Mouse (Mus musculus) heart, embryonic 16.5 days (tissue): ENCODE measurements around the gene Egfr. TPM values are rescaled to one million over a fixed set of nuclear protein-coding genes. Genes with fewer than 3 reads are reported as not detected.

Source experiments
- ATAC-seq: fragments of 200-750 bp; cut with Nextera tagmentation; replicated peaks from 2 replicates; pipeline ENCODE4 v1.8.0; 2017; ENCODE audit warnings: moderate number of reproducible peaks; ENCODE audit not compliant: insufficient read depth, low FRiP score; ENCODE audit errors: extremely low read depth
- H3K27ac ChIP-seq: fragments of 300-500 bp; sonication (generic); 2 replicates; pipeline ENCODE4 v1.5.1; 2014; ENCODE audit warnings: mild to moderate bottlenecking, low read length, control low read depth, moderate library complexity
- H3K27me3 ChIP-seq: fragments of 300-500 bp; sonication (generic); 2 replicates; pipeline ENCODE4 v1.6.1; 2014; ENCODE audit warnings: low read length, mixed read lengths; ENCODE audit not compliant: control insufficient read depth, insufficient read depth
- H3K36me3 ChIP-seq: fragments of 300-500 bp; sonication (generic); 2 replicates; pipeline ENCODE4 v1.6.1; 2014; ENCODE audit not compliant: control insufficient read depth, insufficient read depth
- H3K4me1 ChIP-seq: fragments of 300-500 bp; sonication (generic); 2 replicates; pipeline ENCODE4 v1.6.1; 2014; ENCODE audit warnings: low read length, mixed read lengths; ENCODE audit not compliant: control insufficient read depth, insufficient read depth
- H3K4me2 ChIP-seq: fragments of 300-500 bp; sonication (generic); 2 replicates; pipeline ENCODE4 v1.6.1; 2014; ENCODE audit warnings: low read depth, mild to moderate bottlenecking, control low read depth, low read length
- H3K4me3 ChIP-seq: fragments of 300-500 bp; sonication (generic); 2 replicates; pipeline ENCODE4 v1.5.1; 2014; ENCODE audit warnings: mild to moderate bottlenecking, control low read depth, low read length
- H3K9ac ChIP-seq: fragments of 300-500 bp; sonication (generic); 2 replicates; pipeline ENCODE4 v1.6.1; 2014; ENCODE audit warnings: low read length, control low read depth
- H3K9me3 ChIP-seq: fragments of 300-500 bp; sonication (generic); replicated peaks from 2 replicates; pipeline ENCODE4 v1.6.1; 2016; ENCODE audit warnings: low read length; ENCODE audit not compliant: control insufficient read depth
- WGBS: fragments of 180-500 bp; shearing (Covaris S2); extraction: QIAGEN DNeasy Blood & Tissue Kit; methylation state at CpG from one replicate; pipeline ENCODE4 v1.1.7; 2014; 5-methylcytosine and 5-hydroxymethylcytosine counted together
- polyA plus RNA-seq: library from polyadenylated mRNA; unstranded; fragments of >200 nt; fragmentation: Nextera tagmentation; extraction: Ambion mirVana; gene quantifications from 2 replicates; pipeline ENCODE4 v1.2.1, GENCODE M21; 2015

The Egfr gene
- polyA plus RNA-seq, 1 experiment from 2014 or later = 5.3 TPM

DNA sequence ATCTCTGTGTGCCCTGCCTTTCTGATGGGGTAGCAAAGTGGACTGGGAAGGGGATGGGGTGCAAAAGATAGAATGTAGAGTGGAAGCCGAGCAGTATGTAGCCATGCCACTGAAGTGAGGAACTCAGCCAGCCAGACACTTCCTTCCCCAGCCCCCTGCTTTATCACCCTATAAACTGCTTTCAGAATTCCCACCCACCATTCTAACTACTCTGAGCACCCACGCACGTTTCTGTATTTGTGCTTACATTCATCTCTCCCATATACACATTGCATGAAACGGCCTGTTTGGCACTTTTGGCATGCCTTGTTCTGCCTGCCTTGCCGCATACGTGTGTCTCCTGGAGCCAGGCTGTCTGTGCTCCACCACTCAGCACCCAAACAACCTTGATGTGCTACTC lies 109.0 kb downstream of the Egfr start:
- H3K4me3 ChIP-seq = no peak overlapping the region
- H3K9me3 ChIP-seq = no peaks in the 10 kb centered on the region
- H3K27ac ChIP-seq = no peak overlapping the region
- no peaks in the 10 kb centered on the region for H3K36me3 ChIP-seq
- ATAC-seq = no peak
- no peak overlapping the region for H3K4me2 ChIP-seq
- 57% methylated on average over 6 of the region's 6 CpGs for WGBS
- H3K9ac ChIP-seq = no peak overlapping the region
- H3K4me1 ChIP-seq = peaks cover 8% of the 10 kb centered on the region
- H3K27me3 ChIP-seq = peaks cover 3% of the 10 kb centered on the region

DNA sequence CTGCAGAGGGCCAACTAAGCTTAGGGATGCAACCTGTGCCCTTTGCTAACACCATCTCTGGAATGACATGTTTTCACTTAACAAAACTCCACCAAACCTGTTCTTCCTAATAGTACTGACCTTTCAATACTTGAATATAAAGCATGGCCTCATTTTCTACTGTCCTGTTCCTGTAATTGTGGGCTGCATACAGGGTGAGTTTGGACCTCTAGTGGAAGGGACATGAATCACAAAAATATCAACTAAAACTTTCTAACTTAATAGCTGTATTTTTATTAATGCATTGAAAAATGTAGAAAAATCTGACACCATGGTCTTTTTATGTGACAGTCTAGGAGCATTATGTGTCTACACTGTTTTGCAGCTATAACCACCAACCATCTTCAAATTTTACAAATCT lies 111.5 kb downstream of the Egfr start:
- Histone ChIP-seq H3K4me1 (peaks cover 8% of the 10 kb centered on the region), H3K36me3 (no peaks in the 10 kb centered on the region), H3K4me2 (no peak overlapping the region), H3K9ac (no peak overlapping the region), H3K27me3 (peaks cover 19% of the 10 kb centered on the region), H3K9me3 (no peaks in the 10 kb centered on the region), H3K27ac (no peak overlapping the region), H3K4me3 (no peak overlapping the region)
- no peak for ATAC-seq

DNA sequence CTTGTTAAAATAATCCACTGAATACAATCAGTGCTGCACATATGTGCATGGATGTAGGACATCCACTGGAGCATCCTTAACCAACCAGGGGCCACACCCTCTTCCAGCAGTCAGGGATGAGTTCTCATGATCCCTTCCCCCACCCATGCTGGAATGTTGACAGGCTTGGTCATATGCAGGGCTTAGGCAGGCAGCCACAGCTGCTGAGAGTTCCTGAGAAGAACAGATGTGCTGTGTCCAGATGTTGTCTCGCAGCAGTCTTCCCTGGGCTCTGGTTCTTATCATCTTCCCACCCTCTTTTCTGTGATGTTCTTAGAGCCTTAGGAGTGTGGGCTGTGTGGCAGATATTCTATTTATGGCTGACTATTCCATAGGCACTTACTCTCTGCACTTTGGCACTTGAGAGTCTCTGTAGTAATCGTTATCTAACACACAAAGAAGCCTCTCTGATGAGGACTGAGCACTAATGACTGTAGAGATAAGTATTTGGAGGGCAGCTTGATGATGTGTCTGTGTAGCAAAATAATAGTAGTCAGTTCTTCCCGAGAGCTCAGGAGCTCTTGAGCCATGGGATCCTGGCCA lies 113.1 kb downstream of the Egfr start:
- Histone ChIP-seq H3K9me3 (no peaks in the 10 kb centered on the region), H3K4me2 (no peak overlapping the region), H3K4me1 (peaks cover 8% of the 10 kb centered on the region), H3K27ac (no peak overlapping the region), H3K36me3 (no peaks in the 10 kb centered on the region), H3K9ac (no peak overlapping the region), H3K4me3 (no peak overlapping the region), H3K27me3 (peaks cover 19% of the 10 kb centered on the region)
- ATAC-seq = peak; percentile 73
- 18% methylated on average over 3 of the region's 3 CpGs for WGBS

DNA sequence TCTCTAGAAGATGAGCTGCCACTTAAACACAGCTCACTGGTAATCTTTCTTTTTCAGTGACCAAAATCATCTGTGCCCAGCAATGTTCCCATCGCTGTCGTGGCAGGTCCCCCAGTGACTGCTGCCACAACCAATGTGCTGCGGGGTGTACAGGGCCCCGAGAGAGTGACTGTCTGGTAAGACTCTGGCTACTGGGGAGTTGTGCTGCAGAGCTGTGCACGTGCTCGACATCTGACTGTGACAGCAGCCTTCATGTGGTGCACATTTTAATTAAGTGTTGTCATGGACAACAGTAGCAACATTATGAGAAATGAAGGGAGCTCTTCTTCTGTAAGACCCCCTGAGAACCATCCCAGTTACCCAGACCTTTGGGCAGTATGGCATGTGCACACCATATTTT lies 116.0 kb downstream of the Egfr start:
- Histone ChIP-seq H3K4me1 (peaks cover 8% of the 10 kb centered on the region), H3K36me3 (no peaks in the 10 kb centered on the region), H3K4me2 (no peak overlapping the region), H3K27me3 (peaks cover 24% of the 10 kb centered on the region), H3K9me3 (no peaks in the 10 kb centered on the region), H3K4me3 (no peak overlapping the region), H3K27ac (no peak overlapping the region), H3K9ac (no peak overlapping the region)
- 79% methylated on average over 6 of the region's 6 CpGs for WGBS
- no peak for ATAC-seq

DNA sequence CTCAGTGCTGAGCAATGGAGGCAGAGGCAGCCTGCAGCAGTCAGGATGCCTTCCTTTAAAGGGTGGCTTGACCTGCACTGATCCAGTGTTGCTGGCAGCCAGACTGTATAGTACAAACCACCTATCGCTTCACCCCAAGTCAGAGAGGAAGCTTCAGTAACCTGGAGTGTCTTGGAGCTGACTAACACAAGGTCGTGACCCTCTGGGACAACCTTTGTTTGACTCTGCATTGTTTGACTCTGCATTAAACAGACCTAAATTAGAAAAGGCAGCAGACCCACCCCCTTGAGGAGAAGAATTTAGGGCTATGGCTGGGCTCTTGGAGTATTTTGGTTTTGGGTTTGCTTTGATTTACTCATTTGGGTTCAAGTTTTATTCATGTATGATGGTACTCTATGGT lies 117.5 kb downstream of the Egfr start:
- H3K4me3 ChIP-seq = no peak overlapping the region
- no peak overlapping the region for H3K27ac ChIP-seq
- 79% methylated on average over 2 of the region's 2 CpGs for WGBS
- H3K4me2 ChIP-seq = no peak overlapping the region
- H3K4me1 ChIP-seq = peaks cover 8% of the 10 kb centered on the region
- H3K36me3 ChIP-seq = no peaks in the 10 kb centered on the region
- no peak for ATAC-seq
- H3K9ac ChIP-seq = no peak overlapping the region
- peaks cover 24% of the 10 kb centered on the region for H3K27me3 ChIP-seq
- H3K9me3 ChIP-seq = no peaks in the 10 kb centered on the region

DNA sequence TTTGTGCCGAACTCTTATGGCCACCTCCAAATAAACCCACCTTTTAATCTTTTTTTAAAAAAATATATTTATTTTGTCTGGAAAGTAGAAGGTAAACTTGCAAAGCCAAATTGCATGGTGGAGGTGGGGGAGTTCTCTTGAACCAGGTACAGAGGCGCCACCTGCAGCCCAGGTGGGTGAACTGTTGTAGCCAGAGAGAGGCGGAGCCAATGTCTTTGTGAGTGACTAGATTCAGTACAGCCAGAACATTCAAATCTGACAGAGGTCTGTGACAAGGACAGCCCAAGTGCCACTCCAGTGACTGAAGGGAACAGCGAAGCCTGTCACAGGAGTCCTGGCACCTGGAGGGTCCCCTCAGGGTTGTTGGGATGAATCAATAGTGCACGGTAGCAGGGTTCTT lies 119.1 kb downstream of the Egfr start:
- Histone ChIP-seq H3K4me1 (no peaks in the 10 kb centered on the region), H3K36me3 (no peaks in the 10 kb centered on the region), H3K9me3 (no peaks in the 10 kb centered on the region), H3K4me3 (no peak overlapping the region), H3K27me3 (peaks cover 27% of the 10 kb centered on the region), H3K4me2 (no peak overlapping the region), H3K9ac (no peak overlapping the region), H3K27ac (no peak overlapping the region)
- no peak for ATAC-seq
- 63% methylated on average over 5 of the region's 5 CpGs for WGBS

DNA sequence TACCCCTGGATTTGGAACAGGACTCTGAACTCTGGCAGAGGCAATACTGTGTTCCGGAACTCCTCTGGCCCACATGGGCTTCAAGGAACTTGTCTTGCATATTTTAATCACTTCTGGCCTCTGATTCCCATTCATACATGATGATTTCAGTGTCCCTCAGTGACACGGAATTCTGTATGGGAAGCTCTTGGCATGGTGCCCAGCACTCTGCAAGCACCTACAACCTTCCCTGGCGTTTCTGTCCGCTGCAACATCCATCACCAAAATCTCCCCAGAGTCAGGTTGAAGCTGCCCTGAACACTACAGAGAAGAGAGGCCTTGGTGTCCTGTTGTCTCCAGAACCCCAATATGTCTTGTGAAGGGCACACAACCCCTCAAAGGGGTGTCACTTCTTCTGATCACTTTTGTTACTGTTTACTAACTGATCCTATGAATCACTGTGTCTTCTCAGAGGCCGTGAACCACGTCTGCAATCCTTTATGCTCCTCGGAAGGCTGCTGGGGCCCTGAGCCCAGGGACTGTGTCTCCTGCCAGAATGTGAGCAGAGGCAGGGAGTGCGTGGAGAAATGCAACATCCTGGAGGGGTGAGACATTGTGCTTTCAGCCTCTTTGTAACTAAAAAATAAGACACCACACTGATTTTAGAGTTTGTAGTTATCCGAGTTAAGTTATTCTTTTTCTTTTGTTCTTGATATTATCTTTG lies 125.8 kb downstream of the Egfr start:
- Histone ChIP-seq H3K9me3 (no peaks in the 10 kb centered on the region), H3K27me3 (peaks cover 6% of the 10 kb centered on the region; the same call in 1 of the 2 replicates), H3K4me3 (no peak overlapping the region), H3K36me3 (no peaks in the 10 kb centered on the region), H3K9ac (no peak overlapping the region), H3K4me1 (no peaks in the 10 kb centered on the region), H3K27ac (no peak overlapping the region), H3K4me2 (no peak overlapping the region)
- no peak for ATAC-seq
- WGBS = 35% methylated on average over 9 of the region's 9 CpGs

DNA sequence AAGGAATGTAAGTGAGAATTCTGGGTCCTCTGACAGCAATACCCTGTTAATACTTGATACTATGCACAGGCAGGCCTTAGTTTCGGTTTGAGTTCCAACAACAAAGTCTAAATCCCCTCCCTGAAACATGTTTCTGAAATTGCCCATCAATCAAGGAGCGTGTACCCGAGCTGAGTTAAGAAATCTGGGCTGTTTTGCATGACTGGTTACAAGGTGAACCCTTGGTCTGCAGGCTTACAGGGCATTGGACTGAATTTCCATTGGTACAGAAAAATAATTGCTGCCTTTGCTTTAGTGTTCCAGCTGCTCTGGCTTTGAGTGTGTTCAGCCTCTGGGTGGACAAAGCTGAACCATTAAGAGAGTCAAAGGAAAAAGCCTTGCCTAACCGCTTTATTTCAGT lies 129.9 kb downstream of the Egfr start:
- ATAC-seq = no peak
- Histone ChIP-seq H3K36me3 (no peaks in the 10 kb centered on the region), H3K4me3 (no peak overlapping the region), H3K27ac (no peak overlapping the region), H3K4me2 (no peak overlapping the region), H3K9me3 (no peaks in the 10 kb centered on the region), H3K4me1 (no peaks in the 10 kb centered on the region), H3K9ac (no peak overlapping the region), H3K27me3 (no peaks in the 10 kb centered on the region)
- WGBS = 79% methylated on average over 4 of the region's 4 CpGs

DNA sequence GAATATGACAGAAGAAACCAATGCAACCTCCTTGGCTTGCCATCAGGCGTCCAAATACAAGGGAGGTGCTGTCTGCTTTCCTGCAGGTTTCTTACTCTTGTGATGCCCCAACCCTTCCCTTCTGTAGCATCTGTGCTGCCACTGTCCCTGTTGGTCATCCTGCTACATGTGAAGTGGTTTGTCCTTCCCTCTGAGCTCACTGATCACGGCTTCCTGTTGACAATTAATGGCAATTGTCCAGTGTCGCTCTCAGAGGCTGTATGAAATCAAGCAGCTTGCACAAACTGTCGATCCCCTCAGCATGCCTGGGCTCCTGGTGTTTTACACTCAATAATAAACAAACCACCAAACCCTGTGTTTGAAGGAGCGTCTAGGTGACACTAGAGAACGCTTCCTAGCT lies 134.1 kb downstream of the Egfr start:
- Histone ChIP-seq H3K9ac (no peak overlapping the region), H3K4me2 (no peak overlapping the region), H3K9me3 (no peaks in the 10 kb centered on the region), H3K36me3 (no peaks in the 10 kb centered on the region), H3K4me3 (no peak overlapping the region), H3K27me3 (no peaks in the 10 kb centered on the region), H3K27ac (no peak overlapping the region), H3K4me1 (no peaks in the 10 kb centered on the region)
- no peak; the same call in 1 of the 2 replicates for ATAC-seq
- 53% methylated on average over 6 of the region's 6 CpGs for WGBS
